Mouse (Mus musculus): ENCODE data around the gene Car14. TPM values are rescaled to one million over a fixed set of nuclear protein-coding genes. Genes with fewer than 3 reads are reported as not detected.
"Not testable (repeated sequence)": the region's sequence is repeated elsewhere in the genome, so short reads cannot be mapped to it uniquely, and the experiment has no call there.

The Car14 gene
- polyA plus RNA-seq, 1 experiment from 2014 or later = 11.8 TPM

- ATAC-seq (ENCODE audit: insufficient read depth) = no peak
- 66% methylated on average over 5 of the region's 5 CpGs for WGBS (ENCODE audit: insufficient replicate concordance)
- no peaks in the 10 kb centered on the region for H3K9me3 ChIP-seq (replicated peaks)
- no peak overlapping the region for H3K4me2 ChIP-seq
- no peak overlapping the region for H3K4me3 ChIP-seq (replicated peaks)
- H3K27ac ChIP-seq (replicated peaks) = no peak overlapping the region
- no peaks in the 10 kb centered on the region for H3K36me3 ChIP-seq (replicated peaks)
- no peaks in the 10 kb centered on the region for H3K27me3 ChIP-seq
- H3K9ac ChIP-seq = no peak overlapping the region
- peaks cover 13% of the 10 kb centered on the region for H3K4me1 ChIP-seq (replicated peaks)
Observed at GRCm38 (mm10) chr3:95925087-95925486, 20.6 kb upstream of the Car14 start.

DNA sequence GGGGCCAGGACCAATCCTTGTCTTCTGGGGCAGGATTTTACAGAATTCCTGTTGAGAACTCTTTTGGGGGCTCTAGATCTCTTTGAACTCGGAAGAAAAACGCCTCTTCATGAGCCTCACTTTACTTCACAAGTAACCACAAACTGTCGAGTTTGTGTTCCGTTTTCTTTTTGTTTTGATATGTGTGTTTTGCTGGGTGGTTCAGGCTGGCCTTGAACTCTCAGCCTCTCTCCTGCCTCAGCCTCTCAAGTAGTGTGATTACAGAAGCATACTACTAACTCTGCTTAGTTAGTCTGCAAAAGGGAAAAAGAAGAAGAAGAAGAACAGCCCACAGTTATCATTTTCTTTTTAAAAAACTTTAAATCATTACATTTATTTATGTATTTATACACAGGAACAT, 19.7 kb upstream of the Car14 start:
- Histone ChIP-seq H3K27ac (replicated peaks) (no peak overlapping the region), H3K36me3 (replicated peaks) (no peaks in the 10 kb centered on the region), H3K9me3 (replicated peaks) (no peaks in the 10 kb centered on the region), H3K4me1 (replicated peaks) (peaks cover 13% of the 10 kb centered on the region), H3K9ac (no peak overlapping the region), H3K27me3 (no peaks in the 10 kb centered on the region), H3K4me3 (replicated peaks) (no peak overlapping the region), H3K4me2 (no peak overlapping the region)
- no peak for ATAC-seq (ENCODE audit: insufficient read depth)
- WGBS (ENCODE audit: insufficient replicate concordance) = 29% methylated on average over 4 of the region's 4 CpGs

DNA sequence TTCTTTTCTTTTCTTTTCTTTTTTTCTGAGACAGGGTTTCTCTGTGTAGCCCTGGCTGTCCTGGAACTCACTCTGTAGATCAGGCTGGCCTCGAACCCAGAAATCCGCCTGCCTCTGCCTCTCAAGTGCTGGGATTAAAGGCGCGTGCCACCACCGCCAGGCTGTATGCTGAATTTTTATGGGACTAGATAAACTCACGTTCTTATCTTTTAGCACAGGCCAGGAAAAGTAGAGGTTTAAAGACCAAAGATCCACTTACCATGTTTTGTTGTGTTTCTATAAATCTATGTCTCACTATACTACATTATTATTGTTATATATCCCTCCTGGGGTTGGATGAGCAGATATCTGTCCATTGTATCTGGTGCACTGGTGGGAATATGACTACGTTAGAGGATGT, 18.9 kb upstream of the Car14 start:
- not testable (repeated sequence) for H3K9ac ChIP-seq; H3K9me3 ChIP-seq (replicated peaks); H3K27ac ChIP-seq (replicated peaks); H3K27me3 ChIP-seq; H3K4me2 ChIP-seq; H3K36me3 ChIP-seq (replicated peaks); H3K4me3 ChIP-seq (replicated peaks); ATAC-seq (ENCODE audit: insufficient read depth)
- peaks cover 11% of the 10 kb centered on the region for H3K4me1 ChIP-seq (replicated peaks)
- WGBS (ENCODE audit: insufficient replicate concordance) = 57% methylated on average over 7 of the region's 7 CpGs

DNA sequence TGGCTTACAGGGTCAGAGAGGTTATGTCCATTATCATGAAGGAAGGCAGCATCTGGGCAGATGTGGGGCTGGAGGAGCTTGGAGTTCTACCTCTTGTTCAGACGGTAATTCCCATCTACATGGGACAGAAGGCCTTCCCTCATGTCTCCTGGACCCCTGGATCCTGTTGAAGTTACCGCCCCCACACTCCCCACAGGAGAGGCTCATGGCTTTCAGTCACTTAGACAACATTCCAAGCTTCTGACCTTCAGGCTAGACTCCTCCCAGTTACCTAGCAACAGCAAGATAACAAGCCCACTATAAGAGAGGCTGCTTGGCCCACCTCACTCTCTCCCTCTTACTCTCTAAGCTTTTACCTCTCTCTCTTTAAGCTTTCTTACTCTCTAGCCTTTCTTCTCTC, 16.0 kb upstream of the Car14 start:
- H3K4me1 ChIP-seq (replicated peaks); H3K9me3 ChIP-seq (replicated peaks); H3K4me3 ChIP-seq (replicated peaks); H3K36me3 ChIP-seq (replicated peaks); H3K27me3 ChIP-seq; H3K9ac ChIP-seq; H3K27ac ChIP-seq (replicated peaks); ATAC-seq (ENCODE audit: insufficient read depth); H3K4me2 ChIP-seq: not testable (repeated sequence)
- 64% methylated on average over 2 of the region's 2 CpGs for WGBS (ENCODE audit: insufficient replicate concordance)

DNA sequence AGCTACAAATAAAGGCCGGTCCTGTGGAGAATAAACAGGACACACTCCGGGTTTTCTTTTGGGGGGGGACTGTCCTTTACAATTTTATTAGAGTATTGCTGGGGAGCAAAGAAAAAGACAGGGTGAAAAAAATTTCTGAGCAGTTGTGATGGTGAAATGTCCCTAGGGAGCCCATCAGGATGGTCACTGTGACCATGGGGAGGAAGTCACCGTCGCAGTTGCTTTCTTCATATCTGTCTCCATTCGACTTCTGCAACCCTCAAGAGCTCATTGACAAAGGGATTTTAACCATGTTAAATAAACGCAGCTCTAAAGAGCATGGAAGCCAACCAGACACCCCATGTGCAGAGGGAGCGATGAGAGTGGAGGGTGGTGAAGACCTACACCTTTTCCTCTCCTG, 12.3 kb upstream of the Car14 start:
- Histone ChIP-seq H3K36me3 (replicated peaks) (no peaks in the 10 kb centered on the region), H3K27ac (replicated peaks) (no peak overlapping the region; the same call in 1 of the 2 replicates), H3K4me2 (no peak overlapping the region; the same call in 1 of the 2 replicates), H3K9me3 (replicated peaks) (no peaks in the 10 kb centered on the region), H3K27me3 (peaks cover 8% of the 10 kb centered on the region; the same call in 1 of the 2 replicates), H3K4me1 (replicated peaks) (peaks cover 5% of the 10 kb centered on the region), H3K9ac (no peak overlapping the region), H3K4me3 (replicated peaks) (no peak overlapping the region)
- 50% methylated on average over 7 of the region's 7 CpGs for WGBS (ENCODE audit: insufficient replicate concordance)
- no peak for ATAC-seq (ENCODE audit: insufficient read depth)

GRCm38 (mm10) chr3:95914706-95915105, 10.2 kb upstream of the Car14 start:
- Histone ChIP-seq H3K27ac (replicated peaks) (no peak overlapping the region), H3K9me3 (replicated peaks) (no peaks in the 10 kb centered on the region), H3K9ac (no peak overlapping the region), H3K4me1 (replicated peaks) (peaks cover 5% of the 10 kb centered on the region), H3K4me2 (no peak overlapping the region), H3K4me3 (replicated peaks) (no peak overlapping the region), H3K27me3 (peaks cover 9% of the 10 kb centered on the region; the same call in 1 of the 2 replicates), H3K36me3 (replicated peaks) (no peaks in the 10 kb centered on the region)
- ATAC-seq (ENCODE audit: insufficient read depth) = no peak
- 28% methylated on average over 4 of the region's 4 CpGs for WGBS (ENCODE audit: insufficient replicate concordance)

GRCm38 (mm10) chr3:95907613-95908012, 3.1 kb upstream of the Car14 start:
- Histone ChIP-seq H3K36me3 (replicated peaks) (no peaks in the 10 kb centered on the region), H3K4me3 (replicated peaks) (no peak overlapping the region), H3K9ac (no peak overlapping the region), H3K4me2 (no peak overlapping the region), H3K27me3 (peaks cover 72% of the 10 kb centered on the region), H3K27ac (replicated peaks) (no peak overlapping the region), H3K9me3 (replicated peaks) (no peaks in the 10 kb centered on the region), H3K4me1 (replicated peaks) (peaks cover 22% of the 10 kb centered on the region)
- ATAC-seq (ENCODE audit: insufficient read depth) = no peak
- WGBS (ENCODE audit: insufficient replicate concordance) = 39% methylated on average over 4 of the region's 4 CpGs

DNA sequence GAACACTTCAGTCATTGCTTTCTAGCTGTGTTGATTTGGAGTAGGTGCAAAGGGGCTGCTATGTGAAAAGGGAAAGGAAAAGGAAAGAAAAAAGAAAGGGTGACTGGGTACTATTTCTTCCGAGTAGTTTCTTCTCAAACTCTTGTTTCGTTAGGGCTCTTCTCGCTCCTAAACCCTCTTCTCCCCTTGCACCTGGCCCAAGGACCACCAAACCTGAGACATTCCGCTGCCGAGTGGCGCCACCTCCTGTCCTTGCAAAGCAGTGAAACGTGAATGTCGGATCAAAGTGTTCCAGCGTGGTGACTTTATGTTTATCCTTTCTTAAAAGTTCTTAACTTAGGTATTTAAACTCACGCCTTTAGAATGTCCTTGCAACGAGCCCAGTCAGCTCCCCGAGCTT, 2.4 kb upstream of the Car14 start:
- WGBS (ENCODE audit: insufficient replicate concordance) = under 1% methylated on average over 12 of the region's 12 CpGs
- no peak overlapping the region for H3K9ac ChIP-seq
- peaks cover 80% of the 10 kb centered on the region for H3K27me3 ChIP-seq
- no peaks in the 10 kb centered on the region for H3K36me3 ChIP-seq (replicated peaks)
- H3K4me2 ChIP-seq = peak overlapping the region; percentile 66
- H3K4me3 ChIP-seq (replicated peaks) = peak overlapping the region; percentile 31
- no peak for ATAC-seq (ENCODE audit: insufficient read depth)
- peaks cover 23% of the 10 kb centered on the region for H3K4me1 ChIP-seq (replicated peaks)
- H3K9me3 ChIP-seq (replicated peaks) = no peaks in the 10 kb centered on the region
- no peak overlapping the region for H3K27ac ChIP-seq (replicated peaks)

DNA sequence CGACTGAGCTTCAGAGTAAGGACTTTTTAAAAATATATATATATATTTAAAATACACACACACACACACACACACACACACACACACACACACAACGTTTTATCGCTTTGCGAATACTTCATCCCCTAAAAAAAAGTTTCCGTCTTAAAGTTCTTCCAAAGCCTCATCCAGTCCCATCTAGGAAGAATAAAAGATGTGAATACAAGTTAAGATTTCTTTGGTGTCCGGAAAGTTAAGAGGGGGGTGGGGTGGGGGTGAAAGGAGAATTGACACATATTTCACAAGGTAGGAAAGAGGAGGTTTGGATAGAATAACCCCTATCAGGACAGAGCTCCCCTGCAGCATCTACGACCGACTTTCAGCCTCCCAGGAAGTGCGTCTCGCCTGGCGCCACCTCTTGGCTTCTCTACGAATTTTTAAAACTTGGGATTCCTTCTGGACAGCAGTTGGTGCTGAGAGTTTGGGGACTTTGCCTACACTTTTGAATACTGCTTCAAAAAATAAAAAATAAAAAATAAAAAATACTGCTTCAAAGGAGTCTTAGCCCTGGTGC, 1.5 kb upstream of the Car14 start:
- no peaks in the 10 kb centered on the region for H3K36me3 ChIP-seq (replicated peaks)
- H3K9ac ChIP-seq = no peak overlapping the region
- H3K4me1 ChIP-seq (replicated peaks) = peaks cover 27% of the 10 kb centered on the region
- H3K27me3 ChIP-seq = peaks cover 88% of the 10 kb centered on the region
- no peak overlapping the region for H3K27ac ChIP-seq (replicated peaks)
- peak overlapping the region; percentile 33 for H3K4me3 ChIP-seq (replicated peaks)
- 1% methylated on average over 12 of the region's 12 CpGs for WGBS (ENCODE audit: insufficient replicate concordance)
- no peaks in the 10 kb centered on the region for H3K9me3 ChIP-seq (replicated peaks)
- H3K4me2 ChIP-seq = peak overlapping the region; percentile 66
- ATAC-seq (ENCODE audit: insufficient read depth) = no peak

DNA sequence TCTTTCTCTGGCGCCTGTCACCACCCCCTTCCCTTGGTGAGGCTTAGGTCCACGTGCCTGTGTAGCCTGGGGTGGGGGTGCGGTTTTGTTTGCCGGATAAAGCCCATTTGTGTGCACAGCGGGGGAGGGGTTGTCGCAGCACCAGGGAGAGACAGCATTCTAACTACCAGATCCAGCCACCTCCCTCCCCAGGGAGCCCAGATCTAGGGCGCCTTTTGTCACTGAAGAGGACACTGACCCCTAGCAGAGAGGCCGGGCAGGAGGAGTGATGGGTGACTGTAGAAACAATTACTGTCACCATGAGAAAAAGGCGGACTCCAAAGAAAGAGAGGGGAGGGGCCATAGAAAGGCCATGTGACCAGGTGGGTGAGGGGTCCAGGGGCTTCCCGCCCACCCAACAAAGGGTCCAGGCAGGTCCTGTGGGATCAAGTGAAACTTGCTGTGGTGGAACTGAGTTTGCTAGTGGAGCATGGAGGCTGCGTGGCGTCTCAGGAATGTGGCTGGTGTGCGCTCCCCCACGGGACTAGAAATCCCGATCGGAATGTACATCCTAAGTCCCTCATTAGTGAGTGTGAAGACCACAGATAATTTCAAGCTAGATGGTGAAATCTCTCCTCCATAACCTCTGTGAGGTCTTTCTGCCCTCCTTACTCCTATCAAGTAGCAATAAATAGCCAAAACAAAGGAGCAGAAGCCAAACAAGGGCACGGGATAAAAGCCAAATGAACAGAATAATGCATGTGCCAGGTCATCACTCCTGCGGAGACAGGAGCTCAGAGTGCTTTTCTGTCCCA, 852 bp upstream of the Car14 start:
- Histone ChIP-seq H3K27me3 (peaks cover 93% of the 10 kb centered on the region), H3K27ac (replicated peaks) (peak overlapping the region; percentile 78), H3K4me1 (replicated peaks) (peaks cover 27% of the 10 kb centered on the region), H3K36me3 (replicated peaks) (no peaks in the 10 kb centered on the region), H3K4me2 (peak overlapping the region; percentile 66), H3K9me3 (replicated peaks) (no peaks in the 10 kb centered on the region), H3K9ac (no peak overlapping the region), H3K4me3 (replicated peaks) (peak overlapping the region; percentile 33)
- under 1% methylated on average over 18 of the region's 18 CpGs for WGBS (ENCODE audit: insufficient replicate concordance)
- ATAC-seq (ENCODE audit: insufficient read depth) = peak; percentile 45; the same call in 1 of the 2 replicates

GRCm38 (mm10) chr3:95903753-95904502, 563 bp downstream of the Car14 start:
- Histone ChIP-seq H3K4me2 (peak overlapping the region; percentile 66), H3K36me3 (replicated peaks) (no peaks in the 10 kb centered on the region), H3K27ac (replicated peaks) (peak overlapping the region; percentile 78), H3K9ac (peak overlapping the region; percentile 19; the same call in 1 of the 2 replicates), H3K4me3 (replicated peaks) (peak overlapping the region; percentile 33), H3K9me3 (replicated peaks) (no peaks in the 10 kb centered on the region), H3K4me1 (replicated peaks) (peaks cover 27% of the 10 kb centered on the region), H3K27me3 (peaks cover 87% of the 10 kb centered on the region)
- 9% methylated on average over 15 of the region's 15 CpGs for WGBS (ENCODE audit: insufficient replicate concordance)
- peak; percentile 78 for ATAC-seq (ENCODE audit: insufficient read depth)

Measured in liver, embryonic 15.5 days (tissue).